Mouse (Mus musculus) heart, postnatal 10 days (tissue): ENCODE data around the gene Rnase13. TPM values are rescaled to one million over a fixed set of nuclear protein-coding genes. Genes with fewer than 3 reads are reported as not detected.
A peak's percentile ranks its signal among the peaks of the same experiment; 100 is the strongest.

Experiments
- DNase-seq, 2 experiments: peaks; one replicate each; pipeline ENCODE4 v3.0.0; 2021
- intact Hi-C: fragments of 180-260 bp; cut with DNase I; formaldehyde crosslinking; loops from one replicate; pipeline ENCODE4 v1.15.1; 2025
- total RNA-seq, 2 experiments: library from RNA; stranded (reverse); gene quantifications; 2 replicates each; pipeline ENCODE4 v1.2.3; 2021

The Rnase13 gene
- total RNA-seq, 2 experiments from 2014 or later: not detected

DNA sequence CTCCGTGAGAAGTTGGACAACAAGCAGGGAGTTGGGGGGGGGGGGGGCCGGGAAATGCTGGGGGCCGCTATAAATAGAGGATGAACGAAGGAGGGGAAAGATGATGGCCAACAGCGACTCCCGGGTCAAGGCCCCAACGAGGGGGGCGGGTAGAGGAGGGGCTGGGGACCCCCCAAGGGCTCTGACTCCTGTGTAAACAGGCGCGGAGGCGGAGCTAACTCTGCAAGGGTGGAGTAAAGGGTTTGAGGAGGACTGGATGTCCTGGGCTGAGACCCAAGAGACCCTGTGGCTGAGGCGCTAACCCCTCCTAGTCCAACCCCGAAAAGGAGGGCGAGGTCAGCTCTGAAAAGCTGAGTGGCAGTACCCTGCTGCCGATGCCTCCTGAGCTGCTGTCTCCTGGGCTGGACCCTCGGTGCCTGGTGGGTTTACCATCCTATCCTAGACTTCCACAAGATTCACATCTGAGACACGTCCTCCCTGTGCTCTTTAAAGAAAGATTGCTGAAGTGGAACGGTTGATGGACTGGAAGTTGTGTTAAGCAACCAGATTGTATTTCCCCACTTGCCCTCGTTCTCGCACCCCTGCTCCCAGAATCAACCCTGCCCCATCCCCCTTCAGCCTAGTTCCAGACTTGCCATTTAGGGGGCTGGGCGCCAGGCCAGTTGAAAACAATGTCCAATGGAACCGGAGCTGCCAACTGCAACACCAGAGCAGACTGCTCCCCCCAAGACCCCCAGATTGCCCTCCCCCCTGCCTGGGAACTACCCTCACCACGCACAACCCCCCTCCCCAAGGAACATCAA, 8.4 kb downstream of the Rnase13 start, which contains the start of gene Ndrg2:
Gene Ndrg2 (minus strand): TSS at position 199 of the 803 bp plus-strand sequence.
- peak; percentile 86 to 89 for DNase-seq
- intact Hi-C loops: loop anchor here (2.0 kb wide), 1 partner anchor 15 kb away; no protein-coding TSS in a partner anchor

DNA sequence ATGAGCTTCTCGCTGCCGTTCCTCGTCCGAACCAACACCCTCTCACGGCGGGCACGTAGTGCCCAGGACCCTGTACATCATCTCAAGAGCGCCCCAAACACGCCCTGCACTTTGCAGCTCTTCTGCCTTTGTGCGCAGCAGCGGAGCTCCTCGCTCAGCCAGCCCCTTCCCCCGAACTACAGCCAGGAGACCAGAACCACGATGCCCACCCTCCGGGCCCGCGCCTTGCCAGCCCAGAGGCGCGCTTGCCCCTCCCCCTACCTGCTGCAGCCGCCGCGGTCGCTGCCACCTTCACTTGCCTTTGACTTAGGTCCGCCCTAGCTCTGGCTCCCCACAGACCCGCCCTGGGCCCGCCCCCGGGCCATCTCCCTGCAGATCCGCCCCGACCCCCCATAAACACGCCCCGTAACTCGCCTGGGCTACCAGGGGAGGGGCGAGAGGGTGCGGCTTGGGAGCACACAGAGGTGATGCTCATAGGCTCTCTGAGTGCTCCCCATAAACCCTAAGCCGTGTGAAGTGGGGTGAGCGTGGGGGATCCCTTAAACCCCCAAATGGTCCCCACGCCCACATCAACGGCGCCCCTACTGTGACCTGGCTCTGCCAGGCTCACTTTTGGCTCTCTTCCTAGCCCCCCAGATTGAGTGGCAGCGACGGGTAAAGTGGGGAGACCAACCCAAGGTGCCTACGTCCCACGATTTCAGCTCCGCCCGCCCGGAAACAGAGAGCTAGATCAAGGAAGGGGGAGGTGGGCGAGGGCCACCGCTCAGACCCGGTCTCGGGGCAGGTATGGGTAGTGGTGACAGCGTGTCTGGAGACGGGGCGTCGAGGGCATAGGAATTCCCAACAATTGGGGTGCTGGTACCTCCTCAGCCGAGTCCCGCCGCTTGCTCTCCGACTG, 9.3 kb downstream of the Rnase13 start:
- intact Hi-C loops: loop anchor here (2.0 kb wide), 1 partner anchor 15 kb away; no protein-coding TSS in a partner anchor
- DNase-seq: peak; percentile 91 to 92

DNA sequence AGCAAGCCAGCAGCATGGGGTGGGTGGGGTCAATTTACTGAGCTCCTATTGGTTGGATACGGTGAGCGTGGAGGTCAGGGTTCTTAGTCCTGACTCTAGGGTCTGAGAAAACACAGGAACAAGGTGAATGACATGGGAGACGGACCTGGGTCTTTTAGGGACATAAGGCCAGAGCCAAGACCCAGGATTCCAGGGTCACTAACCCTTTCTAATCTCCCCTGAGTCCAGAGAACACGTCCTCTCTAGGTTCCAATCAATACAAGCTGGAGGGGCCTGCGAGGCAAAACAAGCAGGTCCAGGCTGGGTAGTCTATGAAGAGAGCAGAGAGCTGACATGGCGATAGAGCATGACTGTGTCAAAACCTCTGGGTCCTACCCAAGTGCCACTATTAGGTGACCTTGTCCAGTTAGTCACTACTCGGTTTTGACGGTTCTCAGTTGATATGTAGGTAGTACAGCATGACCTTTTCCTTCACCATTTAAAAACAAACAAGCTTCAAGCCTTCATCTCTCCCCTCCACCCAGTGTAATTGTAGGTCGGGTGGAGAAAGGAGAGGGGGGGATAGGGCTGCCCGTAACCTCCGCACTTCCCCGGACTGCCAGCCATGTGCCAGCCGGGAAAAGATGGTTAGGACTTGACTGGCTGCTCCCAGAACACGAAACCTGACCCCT, 10.0 kb downstream of the Rnase13 start:
- DNase-seq: peak; percentile 47 to 53
- intact Hi-C loops: loop anchor here (2.0 kb wide), 1 partner anchor 16 kb away; no protein-coding TSS in a partner anchor

DNA sequence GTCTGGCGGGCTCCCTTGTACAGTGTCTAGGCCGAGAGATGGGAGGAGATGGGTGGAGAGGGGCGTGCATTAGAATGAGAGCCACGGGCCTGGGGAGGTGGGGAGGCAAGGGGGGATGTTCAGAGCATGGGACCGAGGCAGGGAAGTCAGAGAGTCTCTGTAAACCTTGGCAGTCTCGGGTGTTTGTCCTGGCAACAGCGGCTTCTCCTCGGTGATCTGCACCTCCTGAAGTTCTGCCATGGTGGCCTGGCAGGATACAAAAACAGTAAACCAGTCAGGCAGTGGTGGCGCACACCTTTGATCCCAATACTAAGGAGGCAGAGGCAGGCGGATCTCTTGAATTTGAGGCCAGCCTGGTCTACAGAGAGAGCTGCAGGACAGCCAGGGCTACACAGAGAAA, 11.3 kb downstream of the Rnase13 start:
- DNase-seq: no peak
- intact Hi-C loops: no loop called here

DNA sequence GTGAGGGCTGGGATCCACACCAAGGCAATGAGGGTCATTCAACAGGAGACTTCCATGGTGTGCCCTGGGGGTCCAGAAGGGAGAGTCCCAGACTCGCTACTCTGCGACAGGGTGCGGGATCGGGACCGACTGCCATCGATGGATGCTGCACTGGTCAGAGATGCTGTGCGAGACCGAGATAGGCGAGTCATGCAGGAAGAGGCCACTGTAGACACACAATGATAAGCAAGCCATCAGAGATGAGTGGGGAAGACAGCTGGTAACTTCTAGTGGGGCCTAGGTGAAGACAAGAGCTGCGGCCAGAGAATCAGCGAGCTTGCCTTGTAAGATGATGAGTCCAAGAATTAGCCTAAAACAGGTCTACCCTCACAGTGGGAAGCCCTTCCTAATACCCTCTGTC, 16.5 kb downstream of the Rnase13 start:
- no peak for DNase-seq
- intact Hi-C loops: loop anchor here (5.0 kb wide), 1 partner anchor 76 kb away; the partner anchor contains the start of gene Arhgef40

DNA sequence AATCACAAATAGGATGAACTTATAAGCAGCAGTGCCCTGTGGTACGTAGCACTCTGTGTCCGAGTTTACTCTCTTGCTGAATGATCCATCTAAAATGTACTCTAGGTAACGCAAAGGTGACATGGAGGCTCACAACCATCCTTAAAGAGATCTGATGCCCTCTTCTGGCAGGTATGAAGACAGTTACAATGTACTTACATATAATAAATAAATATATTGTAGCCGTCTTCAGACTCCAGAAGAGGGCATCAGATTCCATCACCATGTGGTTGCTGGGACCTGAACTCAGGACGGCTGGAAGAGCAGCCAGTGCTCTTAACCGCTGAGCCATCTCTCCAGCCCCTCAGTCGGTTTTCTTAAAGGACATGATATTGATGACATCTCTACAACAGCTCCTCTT, 17.9 kb downstream of the Rnase13 start:
- intact Hi-C loops: loop anchor here (5.0 kb wide), 1 partner anchor 78 kb away; the partner anchor contains the start of gene Arhgef40
- no peak for DNase-seq

DNA sequence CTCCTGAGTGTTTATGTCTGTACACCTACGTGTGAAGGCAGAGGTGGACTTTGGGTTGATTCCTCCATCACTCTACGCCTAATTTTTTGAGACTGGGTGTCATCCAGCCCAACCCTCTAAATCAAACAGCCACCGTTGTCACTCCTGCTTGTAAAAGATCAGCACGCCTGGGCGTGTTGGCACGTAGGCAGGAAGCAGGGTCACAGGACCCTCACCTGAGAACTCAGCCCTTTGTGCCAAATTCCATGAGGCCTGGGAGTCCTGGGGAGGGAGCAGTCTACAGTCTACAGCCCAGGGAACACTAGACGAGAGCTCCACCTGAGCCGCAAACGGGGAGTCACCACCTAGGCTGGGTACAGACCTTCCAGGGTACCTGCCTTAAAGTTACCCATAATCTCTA, 18.8 kb downstream of the Rnase13 start:
- intact Hi-C loops: loop anchor here (1.0 kb wide), 2 partner anchors 26 to 105 kb away; no protein-coding TSS in a partner anchor

DNA sequence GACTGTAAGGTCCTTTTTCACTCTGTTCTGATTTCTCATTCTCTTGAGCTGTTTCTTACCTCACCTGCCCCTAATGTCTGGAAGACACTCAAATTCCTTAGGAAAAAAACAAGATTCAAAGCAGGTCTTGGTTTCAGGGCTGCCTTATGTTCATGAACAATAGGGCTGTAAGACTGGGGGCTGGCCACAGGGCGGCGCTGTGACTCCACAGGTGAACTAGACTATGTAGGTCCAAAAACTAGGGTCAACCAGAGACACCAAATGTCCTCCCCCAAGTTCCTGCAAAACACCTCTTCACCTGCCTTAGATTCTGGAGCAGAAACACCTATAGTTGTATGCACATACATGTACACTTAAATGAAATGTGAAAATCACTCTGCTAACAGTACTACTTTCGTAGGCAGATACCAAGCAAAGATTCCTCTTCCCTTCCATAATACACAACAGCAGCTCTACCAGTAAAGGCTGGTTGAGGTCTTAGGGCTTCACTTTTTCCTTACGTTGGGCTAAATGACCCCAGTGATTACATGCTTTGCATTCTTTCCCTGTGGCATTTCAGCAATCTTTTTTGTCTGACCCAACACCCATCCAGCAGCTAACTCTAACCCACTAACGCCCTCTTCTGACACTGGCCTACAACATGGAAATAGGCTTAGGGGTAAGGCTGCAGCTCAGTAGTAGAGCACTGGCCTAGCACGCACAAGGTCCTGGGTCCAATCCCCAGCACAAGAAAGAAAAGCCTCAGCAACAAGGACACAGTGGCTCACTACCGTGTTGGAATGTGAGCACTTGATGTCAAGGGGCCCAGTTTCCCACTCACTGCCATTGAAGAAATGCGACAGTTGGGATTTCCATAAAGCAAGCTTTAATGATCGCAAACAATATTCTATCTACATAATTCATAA, 19.5 kb downstream of the Rnase13 start:
- intact Hi-C loops: loop anchor here (1.0 kb wide), 3 partner anchors 26 to 120 kb away; no protein-coding TSS in a partner anchor
- DNase-seq: peak; percentile 84 to 90

More for the DNA sequence above, 18.8 kb downstream of the Rnase13 start:
- no peak for DNase-seq

DNA sequence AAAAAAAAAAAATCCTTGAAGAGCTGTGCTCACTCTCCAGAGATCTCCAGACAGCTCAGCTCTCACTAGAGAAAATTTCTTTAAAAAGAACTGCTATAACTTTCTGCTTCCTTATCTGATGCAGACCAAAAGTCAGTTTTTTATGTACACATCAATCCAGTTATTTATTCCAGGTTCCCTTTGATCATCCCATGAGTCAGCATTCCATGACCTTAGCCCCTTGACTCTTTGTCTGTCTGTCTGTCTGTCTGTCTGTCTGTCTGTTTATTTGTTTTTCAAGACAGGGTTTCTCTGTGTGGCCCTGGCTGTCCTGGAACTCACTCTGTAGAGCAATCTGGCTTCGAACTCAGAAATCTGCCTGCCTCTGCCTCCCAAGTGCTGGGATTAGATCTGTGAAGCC, 23.2 kb downstream of the Rnase13 start:
- DNase-seq: no peak
- intact Hi-C loops: no loop called here

DNA sequence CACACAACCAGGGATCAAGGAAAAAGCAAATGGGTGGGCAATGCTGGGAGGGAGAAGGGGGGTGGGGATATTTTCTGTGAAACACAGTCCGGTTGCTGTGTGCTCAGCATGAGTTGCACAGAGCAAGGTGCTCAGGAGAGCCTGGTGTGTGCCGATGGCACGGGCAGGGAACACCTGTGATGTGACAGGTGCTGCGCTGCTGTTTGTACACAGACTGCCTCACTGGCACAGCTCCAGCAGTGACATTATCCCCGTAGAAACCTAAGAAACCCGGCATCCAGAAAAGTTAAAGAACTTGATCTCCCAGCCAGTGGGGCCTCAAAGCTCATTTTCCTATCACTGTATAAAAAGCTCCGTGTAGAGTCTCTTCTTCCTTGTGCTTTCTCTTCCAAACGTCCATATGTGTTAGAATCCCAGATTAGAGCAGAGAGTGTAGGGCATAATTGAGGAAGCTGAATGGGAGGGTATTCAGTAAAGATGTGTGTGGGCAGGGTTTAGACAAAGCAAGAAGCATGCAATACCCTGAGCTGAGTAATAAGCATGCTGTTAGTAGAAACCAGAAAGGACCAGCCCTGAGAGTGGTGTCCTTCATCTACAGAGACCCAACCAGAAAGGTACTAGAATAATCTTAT, 25.9 kb downstream of the Rnase13 start:
- intact Hi-C loops: no loop called here
- DNase-seq: no peak

DNA sequence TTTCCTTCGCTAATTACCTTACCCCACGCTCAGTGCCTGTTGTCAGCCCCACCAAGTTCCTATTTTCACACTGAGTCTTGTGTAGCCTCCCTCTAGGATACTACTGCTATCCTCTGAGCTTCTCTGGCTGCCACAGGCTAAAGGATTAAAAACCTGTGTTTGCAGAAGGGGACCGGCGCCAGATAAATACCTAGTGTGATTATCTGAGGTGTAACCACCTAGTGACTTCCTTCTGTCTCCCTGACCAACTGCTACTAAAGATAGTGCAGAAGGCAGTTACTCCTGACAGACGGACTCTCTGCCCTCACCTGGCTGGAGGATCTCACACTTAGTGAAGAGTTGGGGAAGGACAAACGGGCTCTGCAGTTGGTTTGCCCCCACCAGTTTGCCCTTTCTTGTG, 26.6 kb downstream of the Rnase13 start:
- intact Hi-C loops: no loop called here
- no peak for DNase-seq

DNA sequence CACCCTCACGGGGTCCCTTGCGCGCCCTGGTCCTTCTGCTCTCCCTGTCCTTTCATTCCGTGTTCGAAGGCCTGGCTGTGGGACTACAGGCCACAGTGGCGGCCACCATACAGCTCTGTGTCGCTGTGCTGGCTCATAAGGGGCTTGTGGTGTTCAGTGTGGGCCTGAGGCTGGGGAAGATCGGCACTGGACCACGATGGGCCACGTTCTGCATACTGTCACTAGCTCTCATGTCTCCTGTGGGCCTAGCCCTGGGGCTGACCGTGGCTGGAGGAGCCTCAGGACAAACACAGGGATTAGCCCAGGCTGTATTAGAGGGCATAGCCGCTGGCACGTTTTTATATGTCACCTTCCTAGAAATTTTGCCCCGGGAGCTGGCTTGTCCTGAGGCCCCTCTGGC, 27.5 kb downstream of the Rnase13 start:
- DNase-seq: no peak
- intact Hi-C loops: no loop called here

DNA sequence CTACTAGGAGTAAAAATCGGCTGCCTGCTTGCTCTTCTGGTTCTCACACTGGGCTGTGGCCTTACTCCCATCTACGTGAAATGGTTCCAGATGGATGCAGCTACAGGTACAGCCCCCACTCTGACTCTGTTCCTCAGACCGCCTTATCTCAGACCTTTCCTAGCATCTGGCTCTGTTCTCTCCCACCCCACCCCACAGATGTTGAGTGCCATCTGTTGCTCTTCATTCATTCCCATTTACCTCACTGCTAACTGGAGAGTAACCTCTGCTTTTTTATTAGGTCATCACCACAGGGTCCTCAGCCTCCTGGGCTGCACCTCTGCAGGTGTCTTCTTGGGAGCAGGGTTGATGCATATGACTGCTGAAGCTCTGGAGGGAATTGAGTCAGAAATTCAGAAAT, 28.8 kb downstream of the Rnase13 start:
- DNase-seq: no peak
- intact Hi-C loops: no loop called here

DNA sequence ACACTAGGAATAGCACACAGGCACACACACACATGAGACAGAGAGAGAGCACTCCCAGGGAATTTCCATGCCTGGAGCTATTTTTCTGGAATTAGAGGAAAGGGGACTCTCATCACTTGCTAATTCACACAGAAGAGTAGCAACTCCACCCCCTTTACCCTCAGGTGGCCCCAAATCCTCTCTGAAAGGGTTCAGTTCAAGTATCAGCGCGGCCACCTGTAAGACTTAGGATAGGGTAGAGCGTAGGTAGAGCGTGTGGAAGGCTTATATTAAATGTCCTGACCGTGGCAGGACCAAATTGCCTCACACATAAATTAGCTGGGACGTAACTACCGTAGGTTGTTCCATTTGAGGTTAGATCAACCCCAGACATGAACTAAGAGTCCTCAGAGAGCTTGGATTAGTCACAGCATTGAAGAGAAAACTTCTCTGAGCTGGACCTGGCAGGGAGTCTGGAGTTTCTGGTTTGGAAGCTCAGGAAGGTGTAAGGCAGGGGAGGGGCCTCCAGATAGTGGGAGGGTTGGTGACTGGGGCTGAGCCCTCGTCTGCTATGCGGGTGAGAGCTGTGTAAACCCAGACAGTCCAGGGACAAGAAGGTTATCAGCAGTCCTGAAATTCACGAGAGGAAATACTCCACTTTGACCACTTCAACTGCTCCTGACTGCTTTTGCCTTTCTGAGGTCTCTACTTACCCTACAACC, 29.3 kb downstream of the Rnase13 start:
- intact Hi-C loops: no loop called here
- DNase-seq: no peak

DNA sequence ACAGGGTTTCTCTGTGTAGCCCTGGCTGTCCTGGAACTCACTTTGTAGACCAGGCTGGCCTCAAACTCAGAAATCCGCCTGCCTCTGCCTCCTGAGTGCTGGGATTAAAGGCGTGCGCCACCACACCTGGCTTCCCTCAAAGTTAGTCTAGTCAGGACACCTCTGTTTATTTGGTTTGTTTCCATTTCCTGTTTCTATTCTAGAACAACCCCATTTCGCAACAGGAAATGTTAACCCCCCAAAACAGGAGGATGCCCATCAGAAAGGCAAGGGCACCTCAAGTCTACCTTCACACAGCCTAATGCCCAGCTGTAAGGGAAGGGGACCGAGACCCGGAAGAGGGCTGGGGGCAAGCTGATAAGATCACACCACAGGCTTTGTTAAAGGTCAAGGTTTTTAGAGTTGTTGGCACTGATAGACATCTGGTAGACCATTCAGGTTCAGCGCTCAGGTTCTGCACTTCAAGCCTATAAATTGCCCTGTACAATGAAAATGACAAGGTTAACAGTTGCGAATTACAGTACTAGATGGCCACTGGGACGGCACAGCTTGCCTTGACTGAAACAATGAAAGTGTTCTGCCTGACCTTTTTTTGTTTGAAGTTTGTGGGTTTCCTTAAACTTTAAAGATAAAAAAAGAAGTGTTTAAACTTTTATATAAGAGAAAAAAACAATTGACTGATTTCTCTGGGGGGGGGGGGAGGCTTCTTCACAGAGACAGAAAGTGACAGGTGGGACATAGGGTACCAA, 30.2 kb downstream of the Rnase13 start, which contains the start of gene Slc39a2:
Gene Slc39a2 (plus strand): TSS at position 699 of the 749 bp plus-strand sequence.
- intact Hi-C loops: no loop called here
- DNase-seq: no peak

DNA sequence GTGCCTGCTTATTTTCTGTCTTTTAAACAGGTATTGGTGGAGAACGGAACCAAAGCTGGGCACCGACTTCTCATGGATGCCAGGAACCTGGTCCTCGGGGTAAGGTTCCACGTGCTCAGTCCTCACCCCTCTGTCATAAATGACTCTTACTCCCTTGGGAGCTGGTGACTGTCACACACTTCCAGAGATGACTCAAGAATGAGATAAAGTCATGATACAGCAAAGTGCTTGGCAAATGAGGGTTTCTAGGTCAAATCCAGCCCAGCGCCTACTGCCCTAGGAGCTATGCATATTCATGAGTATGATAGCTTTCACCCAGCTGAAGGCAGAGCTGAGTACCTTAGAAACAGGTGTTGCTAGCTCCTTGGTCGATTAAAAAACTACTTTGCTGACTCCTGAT, 32.7 kb downstream of the Rnase13 start:
- intact Hi-C loops: loop anchor here (10.0 kb wide), 3 partner anchors 45 to 415 kb away; partner anchors contain the start of genes Mettl3 and Supt16
- DNase-seq: no peak

DNA sequence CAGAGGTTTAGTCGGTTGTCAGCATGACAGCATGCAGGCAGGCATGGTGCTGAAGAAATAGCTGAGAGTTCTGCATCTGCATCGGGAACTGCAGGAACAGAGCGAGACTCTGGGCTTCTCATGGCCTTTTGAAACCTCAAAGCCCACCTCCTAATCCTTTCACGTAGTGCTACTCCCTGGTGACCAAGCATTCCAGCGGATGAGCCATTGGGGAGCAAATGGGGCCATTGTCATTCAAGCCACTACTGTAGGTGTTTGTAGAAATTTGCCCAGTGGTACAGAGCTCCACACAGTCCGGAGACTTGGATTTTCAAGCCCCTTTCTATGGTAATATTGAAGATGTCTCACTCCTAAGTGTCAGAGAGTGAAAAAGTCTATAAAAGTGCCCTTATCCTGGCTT, 36.5 kb downstream of the Rnase13 start:
- intact Hi-C loops: loop anchor here (10.0 kb wide), 3 partner anchors 49 to 419 kb away; partner anchors contain the start of genes Mettl3 and Supt16
- DNase-seq: no peak
